Mouse (Mus musculus): ENCODE results near the gene Kcnb1. TPM values are rescaled to one million over a fixed set of nuclear protein-coding genes. Genes with fewer than 3 reads are reported as not detected.

Kcnb1 gene
- total RNA-seq, 2 experiments from 2014 or later: 38.0 to 42.7 TPM

DNA sequence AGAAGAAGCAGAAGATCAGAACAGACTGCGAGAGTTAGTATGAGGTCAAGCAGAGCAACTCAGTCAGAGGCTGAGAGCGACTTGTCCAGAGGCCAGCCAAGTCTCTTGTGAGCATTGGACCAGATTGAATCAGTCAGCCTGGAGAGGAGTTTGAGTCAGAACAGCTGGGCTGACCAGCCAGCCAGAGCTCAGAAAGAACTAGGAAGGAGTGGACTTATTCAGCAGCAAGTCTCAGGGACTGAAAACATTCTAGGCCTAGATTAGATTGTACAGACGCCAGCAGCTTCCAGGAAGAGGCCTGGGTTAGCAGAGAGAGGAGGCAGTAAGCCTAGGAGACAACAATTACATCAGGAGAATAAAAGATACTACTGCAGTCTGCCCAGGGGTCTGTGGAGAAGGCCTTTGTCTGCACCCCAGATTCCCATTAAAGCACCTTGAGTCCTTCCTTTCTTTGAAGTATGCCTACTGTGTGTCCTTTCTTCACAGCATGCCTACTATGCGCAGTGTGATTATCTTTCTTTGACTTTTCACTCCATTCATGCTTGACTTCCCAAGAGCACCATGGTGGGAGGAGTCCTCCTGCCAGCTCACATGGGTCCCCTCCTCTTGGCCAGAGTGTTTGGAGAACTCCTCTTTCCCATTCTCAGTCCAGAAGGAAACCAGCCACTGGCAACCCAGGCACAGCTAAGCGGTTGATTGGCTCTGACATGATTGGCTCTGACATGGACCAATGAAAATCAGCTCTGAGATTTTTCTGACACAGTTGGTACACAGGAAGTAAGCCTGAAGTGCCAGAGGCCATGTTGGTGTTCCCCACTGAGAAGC lies 16.7 kb downstream of the Kcnb1 start:
- peak in 1 of 2 experiments; percentile 60 for DNase-seq (ENCODE audit: low spot score in 2 of 2)

DNA sequence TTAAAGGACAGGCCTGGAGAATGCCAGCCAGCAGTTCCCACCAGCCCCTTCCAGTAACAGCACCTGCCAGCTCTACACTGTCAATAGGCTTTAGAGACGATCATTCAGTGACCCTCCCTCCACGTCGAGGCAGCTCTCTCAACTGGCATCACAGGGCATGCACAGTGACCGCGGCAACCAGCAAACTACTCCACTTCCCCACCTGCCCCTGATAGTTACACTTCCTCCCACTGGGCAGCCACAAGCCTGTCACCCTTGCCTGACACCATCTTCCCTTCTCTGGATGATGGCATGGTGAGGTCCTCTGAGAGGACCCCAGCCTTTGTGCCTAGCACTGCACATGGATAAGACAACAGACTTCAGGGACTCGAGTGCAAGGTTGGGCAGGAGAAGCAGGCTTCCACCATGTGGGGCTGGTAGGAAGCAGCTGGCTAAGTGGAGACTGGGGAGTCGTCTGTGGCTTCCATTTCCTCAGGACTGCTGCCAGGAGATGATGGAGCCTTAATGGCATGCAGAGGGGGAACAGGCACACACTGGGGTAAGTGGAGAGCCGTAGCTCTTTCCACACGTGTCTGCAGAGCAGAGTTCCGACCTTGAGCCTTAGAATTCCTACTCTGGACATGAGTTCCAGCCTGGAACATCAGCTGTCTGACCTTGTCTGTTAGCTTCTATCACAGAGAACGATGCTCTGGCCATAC lies 22.3 kb downstream of the Kcnb1 start:
- DNase-seq (ENCODE audit: low spot score in 2 of 2): peak in 1 of 2 experiments; percentile 56

DNA sequence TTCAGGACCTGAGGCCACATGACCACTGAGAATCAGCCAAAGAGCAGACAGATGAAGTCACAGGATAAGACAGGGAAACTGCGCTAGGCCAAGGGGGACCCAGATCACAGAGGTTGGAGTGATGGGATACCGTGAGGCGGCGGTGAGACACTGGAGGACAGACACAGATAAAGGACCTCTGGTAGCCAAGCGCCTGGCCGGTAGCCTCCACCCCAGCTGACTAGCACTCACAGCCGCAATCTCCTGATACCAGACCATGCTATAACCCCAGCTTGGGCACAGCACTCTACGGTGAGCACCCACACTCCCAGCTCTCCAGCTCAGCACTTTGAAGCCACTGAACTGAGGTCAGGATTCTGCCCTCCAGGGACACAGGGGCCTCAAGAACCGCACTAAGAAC lies 26.4 kb downstream of the Kcnb1 start:
- no peak for DNase-seq (ENCODE audit: low spot score in 2 of 2)

DNA sequence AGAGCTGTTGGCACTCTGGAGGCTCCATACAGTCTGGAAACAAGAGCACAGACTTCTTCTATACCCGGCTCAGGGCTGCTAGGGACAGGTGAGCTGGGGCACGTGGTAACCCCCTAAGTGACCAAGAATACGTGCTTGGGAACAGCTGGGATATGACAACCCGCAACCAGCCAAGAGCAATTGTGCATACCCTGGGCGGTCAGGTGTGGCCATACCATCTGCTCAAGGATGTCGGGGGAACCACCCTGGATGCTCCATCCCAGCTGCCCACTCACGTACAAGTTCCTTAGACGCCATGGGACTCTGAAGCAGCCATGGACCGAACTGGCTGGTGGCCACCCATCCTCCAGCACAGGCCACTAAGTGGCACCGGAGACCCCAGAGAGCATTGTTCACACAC lies 26.8 kb downstream of the Kcnb1 start:
- DNase-seq (ENCODE audit: low spot score in 2 of 2): no peak

DNA sequence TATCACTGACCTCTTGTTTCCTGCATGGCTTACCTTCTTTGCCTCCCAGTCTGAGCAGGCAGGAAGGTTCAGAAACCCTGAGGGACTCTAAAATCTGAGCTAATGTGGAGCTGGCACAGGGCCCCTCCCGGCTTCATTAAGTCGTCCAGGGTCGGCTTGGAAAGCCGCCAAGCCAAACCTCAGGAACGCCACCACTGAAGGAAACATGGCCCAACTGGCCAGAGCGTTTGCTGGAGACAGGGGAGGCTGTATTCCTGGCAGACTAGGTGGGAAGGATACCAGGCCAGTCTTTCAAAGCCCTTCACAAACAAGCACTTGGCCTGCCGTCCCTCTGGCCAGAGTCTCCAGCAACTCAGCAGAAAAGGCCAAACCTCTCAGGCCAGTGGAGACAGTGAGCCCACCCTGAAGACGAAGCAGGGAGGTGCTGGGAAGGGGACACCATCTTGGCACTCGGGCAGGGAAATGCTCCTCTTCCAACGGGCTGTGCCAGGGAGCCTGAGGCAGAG lies 27.4 kb downstream of the Kcnb1 start:
- peak in 1 of 2 experiments; percentile 55 for DNase-seq (ENCODE audit: low spot score in 2 of 2)

DNA sequence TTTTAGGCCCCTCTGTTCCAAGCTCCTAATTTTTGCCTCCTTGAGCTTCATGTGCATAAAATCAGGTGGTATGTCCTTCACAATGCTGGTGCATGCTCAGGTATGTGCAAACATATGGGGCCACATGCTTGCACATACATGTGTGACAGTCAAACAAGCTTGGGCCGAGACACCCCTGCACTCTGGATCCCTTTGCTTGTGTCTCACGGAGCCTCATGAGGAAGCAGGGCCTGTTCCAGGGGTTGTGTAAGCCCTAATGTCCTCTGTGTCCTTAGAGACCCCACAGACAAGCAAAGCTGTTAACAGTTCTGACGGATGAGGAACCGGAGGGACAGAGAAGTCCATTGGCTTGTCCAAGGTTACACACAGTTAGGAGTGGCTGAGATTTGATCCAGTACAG lies 30.2 kb downstream of the Kcnb1 start:
- DNase-seq (ENCODE audit: low spot score in 2 of 2): no peak

DNA sequence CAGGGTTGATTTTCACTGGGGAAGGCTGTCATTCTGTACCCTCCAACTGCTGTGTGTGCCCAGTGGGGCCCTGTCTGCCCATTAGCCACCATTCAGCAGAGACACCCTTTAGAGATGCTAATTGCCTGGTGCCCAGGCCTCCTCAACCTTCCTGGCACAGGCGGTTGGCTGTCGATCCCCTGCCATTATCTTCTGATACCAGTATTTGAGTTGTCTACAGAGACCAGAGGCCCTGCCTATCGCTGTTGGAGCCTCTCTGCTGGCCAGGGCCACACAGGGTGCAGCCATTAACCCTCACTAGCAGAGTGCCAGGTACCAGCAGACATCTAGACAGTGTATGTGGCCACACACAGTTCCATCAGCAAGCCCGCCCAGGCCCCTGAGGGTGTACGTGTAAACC lies 31.2 kb downstream of the Kcnb1 start:
- no peak for DNase-seq (ENCODE audit: low spot score in 2 of 2)

DNA sequence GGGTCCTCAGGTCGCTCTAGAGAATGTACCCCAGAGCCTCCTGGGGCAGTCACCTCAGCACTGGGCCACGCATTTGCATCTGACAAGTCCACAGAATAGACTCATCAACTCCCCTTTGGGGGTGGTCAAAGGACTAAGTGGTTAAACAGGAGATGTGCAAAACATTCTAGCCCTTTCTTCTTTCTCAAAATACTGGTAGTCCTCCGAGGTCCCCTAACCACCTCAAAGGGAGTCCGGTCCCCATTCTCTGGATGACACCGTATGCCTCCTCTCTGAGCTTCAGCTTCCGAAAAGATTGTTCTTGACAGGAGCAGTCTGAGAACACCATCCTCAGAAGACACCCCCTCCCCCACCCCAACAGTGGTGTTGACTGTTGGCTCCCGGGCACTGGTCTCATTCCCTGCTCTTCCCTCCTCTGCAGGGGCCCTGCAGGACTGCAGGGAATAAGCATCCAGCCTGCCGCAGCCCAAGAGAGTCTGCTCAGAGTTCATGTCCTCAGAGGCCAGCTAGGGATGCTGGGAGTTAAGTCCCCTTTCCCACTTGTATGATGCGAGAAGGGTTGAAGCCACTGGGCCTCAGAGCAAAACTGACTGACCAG lies 33.7 kb downstream of the Kcnb1 start:
- no peak for DNase-seq (ENCODE audit: low spot score in 2 of 2)

DNA sequence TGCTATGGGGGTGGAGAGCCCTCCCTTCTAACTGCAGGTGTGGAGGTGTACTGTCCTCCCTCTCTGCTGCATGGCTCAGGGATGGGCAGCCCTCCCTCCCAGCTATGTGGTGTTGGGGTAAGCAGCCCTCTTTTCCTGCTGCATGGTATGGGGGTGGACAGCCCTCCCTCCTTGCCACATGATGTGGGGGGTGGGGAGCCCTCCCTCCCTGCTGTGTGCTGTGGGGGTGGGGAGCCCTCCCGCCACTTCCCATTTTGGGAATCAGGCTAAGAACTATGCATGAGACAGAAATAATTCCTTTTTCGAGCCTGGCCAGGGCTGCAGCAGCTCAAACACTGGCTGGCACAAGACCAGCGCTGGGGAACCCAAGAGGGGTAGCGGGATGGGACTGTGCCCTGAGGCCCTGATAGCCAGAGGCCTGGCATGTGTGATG lies 34.4 kb downstream of the Kcnb1 start:
- DNase-seq (ENCODE audit: low spot score in 2 of 2): no peak

DNA sequence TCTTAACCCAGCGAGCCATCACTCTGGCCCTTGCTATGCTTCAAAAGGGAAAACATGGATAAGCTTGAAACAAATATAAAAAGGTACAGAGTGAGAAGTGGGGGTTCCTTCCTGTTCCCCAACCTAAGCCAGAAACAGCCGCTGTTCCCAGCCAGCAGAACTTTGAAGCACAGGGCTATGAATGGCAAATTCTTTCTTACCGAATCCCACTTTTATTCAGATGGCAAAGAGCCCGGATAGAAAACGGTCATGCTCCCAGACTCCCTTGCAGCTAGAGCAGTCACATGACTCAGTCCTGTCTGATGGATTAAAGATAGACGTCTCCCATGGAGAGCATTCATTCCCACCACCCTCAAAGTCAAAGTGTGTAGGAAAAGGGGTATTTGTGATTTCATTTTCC lies 39.1 kb downstream of the Kcnb1 start:
- DNase-seq (ENCODE audit: low spot score in 2 of 2): no peak

DNA sequence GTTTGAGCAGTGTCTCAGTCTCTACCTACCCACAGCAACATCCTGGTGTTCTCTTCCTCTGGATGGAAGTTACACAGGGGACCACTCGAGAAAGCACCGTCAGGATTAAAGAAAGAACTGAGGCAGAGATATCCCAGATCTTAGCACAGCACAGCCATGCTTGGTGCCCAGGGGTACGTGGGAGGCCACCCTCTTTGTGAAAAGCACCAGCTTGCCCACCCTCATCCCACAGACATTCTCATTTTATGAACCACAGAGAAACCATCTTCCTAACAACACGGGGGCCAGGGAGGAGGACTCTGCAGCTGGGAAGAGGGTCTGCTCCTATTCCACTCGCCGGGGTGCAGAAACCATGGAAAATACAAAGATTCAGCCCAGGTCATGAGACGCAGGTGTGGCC lies 39.8 kb downstream of the Kcnb1 start:
- DNase-seq (ENCODE audit: low spot score in 2 of 2): no peak

DNA sequence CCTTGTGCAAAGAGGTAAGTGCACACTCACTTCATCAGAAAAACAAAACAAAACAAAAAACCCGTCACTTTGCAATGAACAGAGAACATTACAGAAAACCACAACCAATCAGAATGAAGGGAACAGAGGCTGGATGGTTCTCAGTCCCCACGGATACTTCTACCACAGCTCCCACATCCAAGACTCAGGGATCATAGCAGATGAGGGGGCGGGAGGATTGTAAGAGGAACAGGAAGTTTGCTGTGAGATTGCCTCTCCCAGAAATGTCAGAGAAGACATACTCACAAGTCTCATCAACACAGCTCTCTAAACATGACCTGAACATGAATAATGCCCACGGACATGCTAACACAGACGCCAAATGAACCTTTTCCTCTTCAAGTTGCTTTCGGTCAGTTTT lies 40.9 kb downstream of the Kcnb1 start:
- DNase-seq (ENCODE audit: low spot score in 2 of 2): no peak

DNA sequence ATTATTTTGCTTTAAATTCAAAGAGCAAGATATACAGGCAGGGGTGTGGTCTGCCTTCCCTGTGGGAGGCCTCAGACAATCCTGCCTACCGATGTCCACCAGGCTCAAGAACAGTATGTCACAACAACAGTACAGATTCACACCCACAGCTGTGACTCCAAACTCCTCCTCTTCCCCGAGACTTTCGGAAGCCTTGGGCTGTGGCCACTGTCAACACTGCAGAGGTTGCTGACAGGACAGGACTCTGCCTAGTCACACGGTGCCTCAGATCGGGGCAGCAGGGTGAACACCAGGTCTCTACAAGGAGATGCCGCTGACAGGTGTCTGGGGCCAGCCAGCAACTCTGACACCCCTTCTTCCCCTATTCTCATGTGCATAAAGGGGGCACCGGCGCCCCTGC lies 42.2 kb downstream of the Kcnb1 start:
- DNase-seq (ENCODE audit: low spot score in 2 of 2): no peak

DNA sequence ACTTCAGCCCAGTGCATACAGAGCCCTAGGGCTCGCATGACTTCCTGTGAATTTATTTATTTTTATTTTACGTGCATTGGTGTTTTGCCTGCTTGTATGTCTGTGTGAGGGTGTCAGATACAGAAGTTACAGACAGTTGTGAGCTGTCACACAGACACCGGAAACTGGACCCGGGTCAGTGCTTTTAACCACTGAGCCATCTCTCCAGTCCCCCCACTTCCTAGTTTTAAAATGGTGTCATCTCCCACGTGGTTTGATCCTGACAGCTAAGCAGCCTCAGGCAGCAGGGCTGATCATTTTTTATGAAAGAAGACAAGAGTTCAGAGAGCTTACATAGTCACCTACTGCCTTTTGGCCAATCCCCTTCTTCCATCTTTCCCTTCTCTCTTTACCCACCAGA lies 44.1 kb downstream of the Kcnb1 start:
- no peak for DNase-seq (ENCODE audit: low spot score in 2 of 2)

DNA sequence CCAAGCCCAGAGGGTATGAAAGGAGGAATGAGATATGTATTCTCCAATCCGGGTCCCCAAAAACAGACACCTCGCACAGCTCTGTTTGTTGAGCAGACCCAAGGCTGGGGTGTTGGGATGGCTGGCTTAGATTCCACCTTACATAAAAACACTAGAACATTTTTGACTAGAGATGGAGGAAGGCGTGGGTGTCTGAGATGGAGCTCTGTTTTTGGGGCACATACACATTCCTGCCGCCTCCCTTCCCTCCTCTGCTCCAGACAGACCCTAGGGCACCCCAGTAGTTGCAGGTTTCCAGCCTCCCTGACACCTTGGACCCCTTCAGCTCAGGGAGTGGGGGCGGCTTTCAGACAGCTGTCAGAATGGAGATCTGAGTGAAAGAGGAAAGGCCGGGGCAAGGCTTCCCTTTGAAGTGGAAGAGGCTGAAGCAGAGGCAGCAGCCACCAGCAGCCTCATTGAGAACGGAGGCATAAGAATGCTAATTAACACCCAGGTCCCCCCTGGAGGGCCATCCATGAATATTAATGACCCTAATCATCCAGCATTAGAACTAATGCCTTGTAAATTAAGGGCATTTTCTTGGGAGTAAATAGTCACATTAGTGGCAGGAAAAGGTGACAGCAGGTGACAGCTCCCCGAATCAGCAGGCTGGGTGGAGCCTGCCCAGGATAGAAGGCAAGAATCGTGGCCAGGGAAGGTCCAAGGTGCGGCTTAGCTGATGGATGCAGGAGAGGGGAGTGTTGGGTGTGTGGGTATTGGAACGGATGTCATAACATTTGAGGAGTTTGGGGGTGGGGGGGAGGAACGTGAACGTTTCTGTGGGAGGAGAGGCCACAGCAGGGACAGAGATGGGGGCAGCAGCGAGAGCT lies 45.3 kb downstream of the Kcnb1 start:
- DNase-seq (ENCODE audit: low spot score in 2 of 2): no peak

DNA sequence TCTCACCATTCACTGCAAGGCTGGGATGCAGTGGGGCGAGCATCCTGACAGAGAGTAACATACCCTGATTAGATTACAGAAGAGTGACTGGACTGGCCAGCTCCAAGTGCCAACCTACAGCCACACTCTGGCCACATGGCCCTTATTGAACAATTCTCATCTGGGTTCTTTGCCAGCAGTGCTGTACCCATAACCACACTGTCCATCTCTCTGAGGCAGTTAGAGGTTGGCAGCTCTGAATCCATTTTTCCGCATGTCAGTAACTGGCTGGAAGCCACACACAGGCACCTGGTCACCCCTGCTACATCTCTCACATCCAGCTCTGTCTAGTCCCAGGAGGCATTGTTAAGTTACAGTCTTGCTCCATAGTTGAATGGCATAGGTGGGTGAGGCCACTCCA lies 46.0 kb downstream of the Kcnb1 start:
- DNase-seq (ENCODE audit: low spot score in 2 of 2): no peak

DNA sequence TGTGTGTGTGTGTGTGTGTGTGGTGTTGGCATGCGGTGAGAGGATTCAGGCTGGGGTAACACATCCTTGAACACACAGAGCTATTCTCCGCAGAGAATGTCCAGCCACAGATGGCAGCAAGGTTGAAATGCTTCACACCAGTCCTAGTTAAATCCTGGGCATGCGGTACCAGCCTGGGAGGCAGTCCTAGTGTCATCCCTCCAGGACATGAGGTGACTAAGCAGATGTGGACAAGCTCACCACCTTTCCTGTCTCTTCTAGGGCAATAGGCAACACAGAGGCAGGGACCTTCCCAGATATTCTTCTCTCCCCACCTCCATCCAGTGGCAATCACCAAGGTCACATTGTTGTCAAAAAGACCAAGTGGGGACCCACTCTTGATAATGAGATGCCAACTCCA lies 47.7 kb downstream of the Kcnb1 start:
- no peak for DNase-seq (ENCODE audit: low spot score in 2 of 2)

DNA sequence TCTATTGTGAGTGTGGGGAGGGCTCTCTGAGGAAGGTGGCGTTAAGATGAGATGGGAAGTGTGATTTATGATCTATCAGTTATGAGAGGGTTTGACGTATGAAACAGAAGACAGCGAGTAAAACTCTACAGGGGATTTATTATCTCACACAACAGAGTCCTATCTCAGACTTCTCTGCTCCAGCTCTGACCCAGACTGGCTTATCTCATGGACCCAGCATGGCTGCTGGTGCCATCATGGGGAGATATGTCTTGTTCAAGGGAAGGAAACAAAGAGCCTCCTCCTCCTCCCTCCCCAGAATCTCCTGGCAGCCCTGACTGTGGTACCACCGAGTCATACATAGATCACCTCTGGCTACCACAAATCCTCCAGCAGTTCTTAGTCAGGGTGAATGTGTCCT lies 48.1 kb downstream of the Kcnb1 start:
- DNase-seq (ENCODE audit: low spot score in 2 of 2): no peak

DNA sequence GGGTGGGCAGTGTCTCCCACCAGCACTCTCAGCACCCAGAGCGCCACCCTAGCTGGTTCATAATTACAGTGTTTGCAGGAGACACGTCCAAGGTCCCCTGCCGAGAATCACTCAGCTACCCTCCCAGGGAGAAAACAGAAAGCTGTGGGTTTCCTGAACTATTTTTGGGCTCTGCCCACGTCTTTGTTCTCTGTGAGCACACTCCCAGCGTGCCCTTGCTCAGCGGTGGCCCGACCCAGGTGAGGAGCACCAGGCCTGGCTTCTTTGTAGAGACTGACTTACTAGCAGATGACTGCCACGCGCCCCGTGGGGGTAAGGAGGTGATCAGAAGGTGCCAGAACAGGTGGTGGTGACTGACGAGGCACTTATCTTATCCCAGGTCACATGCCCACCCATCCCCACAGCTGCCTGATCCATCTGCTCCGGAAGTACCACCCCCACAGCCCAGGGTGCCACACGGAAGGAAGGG lies 50.1 kb downstream of the Kcnb1 start:
- DNase-seq (ENCODE audit: low spot score in 2 of 2): no peak

DNA sequence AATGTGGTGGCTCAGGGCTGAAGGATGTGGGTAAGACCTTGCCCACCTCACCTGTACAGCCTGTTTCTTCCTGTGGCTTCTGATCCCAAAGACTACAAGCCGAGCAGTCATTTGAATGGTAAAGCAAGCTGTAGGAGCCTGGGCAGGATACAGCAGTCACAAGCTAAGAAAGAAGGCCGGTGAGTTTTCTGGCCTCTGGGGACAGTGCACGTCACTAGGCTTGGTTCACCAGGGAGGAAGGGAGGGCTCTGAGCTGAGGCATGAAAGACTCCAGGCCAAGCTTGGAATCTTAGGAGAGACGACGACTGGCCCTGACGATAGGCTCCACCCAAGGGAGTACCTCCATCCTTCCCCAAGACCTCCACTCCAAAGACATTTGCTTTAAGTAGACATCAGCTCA lies 51.3 kb downstream of the Kcnb1 start:
- no peak for DNase-seq (ENCODE audit: low spot score in 2 of 2)

DNA sequence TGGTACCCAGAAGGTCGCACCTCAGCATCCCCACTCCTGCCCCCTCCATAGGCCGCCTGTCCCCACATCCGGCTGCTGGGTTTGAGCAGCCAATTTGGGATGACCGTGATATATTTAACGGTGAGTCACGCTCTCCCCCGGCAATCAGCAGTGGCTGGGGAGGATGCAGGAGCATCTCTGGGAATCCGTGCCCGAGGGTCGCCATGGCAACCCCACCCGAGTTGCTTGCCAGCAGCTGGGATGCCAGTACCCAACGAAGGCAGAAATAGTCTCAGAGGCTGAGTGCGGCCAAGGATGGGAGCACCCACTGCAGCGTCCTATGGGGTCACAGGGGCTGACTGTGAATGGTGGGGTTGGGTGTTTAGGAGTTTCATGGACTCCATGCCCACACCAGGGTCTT lies 53.0 kb downstream of the Kcnb1 start:
- no peak for DNase-seq (ENCODE audit: low spot score in 2 of 2)
